Mouse (Mus musculus) embryo, embryonic 11.5 days (tissue): ENCODE results near the gene Heatr5a.

Experiments used
- DNase-seq: peaks from one replicate; pipeline ENCODE4 v3.0.0-alpha.2; 2012; ENCODE audit warnings: low read depth, low spot score

Gene Heatr5a

GRCm38 (mm10) chr12:51971070-51971664 is at the start of gene Heatr5a:
Heatr5a (minus strand) TSS chr12:51971321.
- DNase-seq: peak; percentile 69

GRCm38 (mm10) chr12:52014494-52015029 is 43.4 kb upstream of the Heatr5a start:
- no peak for DNase-seq

- DNase-seq: no peak
These were observed 42.9 kb upstream of the Heatr5a start for GRCm38 (mm10) chr12:52014044-52014443.

- DNase-seq: no peak
These were observed 42.2 kb upstream of the Heatr5a start for GRCm38 (mm10) chr12:52013274-52013673.

GRCm38 (mm10) chr12:52012159-52012558 is 41.0 kb upstream of the Heatr5a start:
- DNase-seq: no peak

- DNase-seq: peak; percentile 43
These were observed 39.5 kb upstream of the Heatr5a start for GRCm38 (mm10) chr12:52010630-52010961.

GRCm38 (mm10) chr12:52009928-52010629 is 39.0 kb upstream of the Heatr5a start:
- DNase-seq: no peak

- DNase-seq: no peak
These were observed 35.5 kb upstream of the Heatr5a start for GRCm38 (mm10) chr12:52006633-52006994.

- DNase-seq: peak; percentile 86
These were observed 34.9 kb upstream of the Heatr5a start, which contains the start of gene Dtd2 for GRCm38 (mm10) chr12:52005877-52006632. Dtd2 (minus strand) TSS chr12:52006501.

- no peak for DNase-seq
These were observed 31.6 kb upstream of the Heatr5a start for GRCm38 (mm10) chr12:52002746-52003145.

GRCm38 (mm10) chr12:52001544-52001943 is 30.4 kb upstream of the Heatr5a start:
- peak; percentile 50 for DNase-seq

GRCm38 (mm10) chr12:51998366-51998932 is 27.3 kb upstream of the Heatr5a start:
- no peak for DNase-seq

- DNase-seq: no peak
These were observed 24.8 kb upstream of the Heatr5a start for GRCm38 (mm10) chr12:51995738-51996536.

- DNase-seq: no peak
These were observed 19.5 kb upstream of the Heatr5a start for GRCm38 (mm10) chr12:51990629-51991028.

- DNase-seq: no peak
These were observed 17.4 kb upstream of the Heatr5a start for GRCm38 (mm10) chr12:51988536-51988935.

- no peak for DNase-seq
These were observed 14.7 kb upstream of the Heatr5a start for GRCm38 (mm10) chr12:51985826-51986225.

- DNase-seq: no peak
These were observed 14.1 kb upstream of the Heatr5a start for GRCm38 (mm10) chr12:51985163-51985748.

- no peak for DNase-seq
These were observed 12.5 kb upstream of the Heatr5a start for GRCm38 (mm10) chr12:51983625-51984024.

GRCm38 (mm10) chr12:51976531-51976930 is 5.4 kb upstream of the Heatr5a start:
- no peak for DNase-seq

GRCm38 (mm10) chr12:51974381-51974780 is 3.3 kb upstream of the Heatr5a start:
- no peak for DNase-seq
